Mouse (Mus musculus) neutrophil, adult 59 days (primary cell): ENCODE measurements around the gene Clca3a1. TPM values are rescaled to one million over a fixed set of nuclear protein-coding genes. Genes with fewer than 3 reads are reported as not detected.

Experiments
- total RNA-seq, 2 experiments: library from RNA; stranded (reverse); gene quantifications; 1 replicate in 1 of 2; 2 replicates in 1 of 2; pipeline ENCODE4 v1.2.4; 2023

Gene Clca3a1
- total RNA-seq, result under 1 TPM; 0.26 to 0.58 TPM

DNA sequence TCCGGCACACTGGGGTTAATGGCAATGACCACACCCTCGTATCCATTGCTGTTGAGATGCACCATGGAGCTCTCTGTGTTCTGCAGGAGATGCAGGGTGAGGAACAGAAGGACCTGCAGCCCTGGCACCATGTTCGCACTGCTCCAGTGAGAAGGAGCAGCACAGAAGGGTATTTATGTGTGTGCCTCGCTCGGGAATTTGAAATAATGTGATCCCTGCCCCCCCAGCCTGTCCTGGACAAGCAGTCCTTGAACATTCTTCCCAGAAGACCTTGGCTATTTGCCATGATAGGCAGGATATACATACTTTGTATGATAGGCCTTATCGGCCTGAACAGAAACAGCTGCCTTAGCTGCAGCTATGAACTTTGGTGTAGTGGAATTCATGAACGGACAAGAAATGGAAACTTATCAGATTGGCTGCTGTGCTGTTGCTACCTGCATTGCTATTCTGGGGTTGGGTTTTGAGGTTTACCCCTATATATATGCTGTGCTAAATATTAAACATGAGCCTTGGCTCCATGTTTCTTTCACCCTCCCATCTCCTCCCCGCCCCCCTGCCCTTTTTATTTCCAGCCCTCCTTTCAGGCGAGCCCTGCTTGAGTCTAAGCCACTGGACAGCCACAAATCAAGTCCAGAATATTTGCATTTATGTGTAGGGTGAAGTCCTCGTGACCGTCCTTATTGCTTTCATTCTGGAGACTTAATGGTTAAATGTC, at the start of gene Clca3a1:
Clca3a1 (minus strand) TSS at position 386 of the 718 bp plus-strand sequence.

GRCm38 (mm10) chr3:144719901-144720747, 40.7 kb downstream of the Clca3a1 start, which contains the start of gene Sh3glb1:
Gene Sh3glb1 (minus strand): TSS chr3:144720335.

Other genes starting within 250 kb of the Clca3a1 start
- 10 to 100 TPM in 1 of 2 experiments, 1 to 10 TPM in 1; 8.2 to 10.3 TPM for gene Hs2st1, start 190.8 kb downstream of the Clca3a1 start, total RNA-seq
- 100 to 1,000 TPM; 122 to 135 TPM for gene Selenof, start 190.7 kb downstream of the Clca3a1 start, total RNA-seq
- 100 to 1,000 TPM; 171 to 179 TPM for gene Sh3glb1, start 40.6 kb downstream of the Clca3a1 start, total RNA-seq
- gene Clca3a2, start 58.5 kb upstream of the Clca3a1 start, total RNA-seq, result not detected
- gene Clca3b, start 88.4 kb upstream of the Clca3a1 start, total RNA-seq, result not detected
- not detected for gene Clca4b, start 171.6 kb upstream of the Clca3a1 start, total RNA-seq
- not detected for gene Clca4a, start 214.1 kb upstream of the Clca3a1 start, total RNA-seq